Comparison of ENCODE assay signal across 13 mouse cellular contexts in genomic region chr7:72774031-72774770, GRCm38 (mm10).
DNase-seq lines count a peak whose midpoint lies in the region; ATAC-seq lines count a peak whose summit lies in the region.
"Had no signal": no experiment of that assay in that cellular context is flagged by ENCODE, and none has a peak within 500 bp of the region (broad histone marks: within the 10 kb centered on the region; RNA-seq: fewer than 3 reads in every experiment).

No protein-coding gene starts in this region.

- peak; percentile 19 for DNase-seq in embryo, embryonic 9.5 days (ENCODE audit: extremely low spot score)
- peak; percentile 62 for DNase-seq in hindbrain, embryonic 10.5 days (ENCODE audit: low spot score)
- DNase-seq in spleen, postnatal 14 days (ENCODE audit: low spot score in 2 of 2), result no peak
- DNase-seq in left cerebral cortex, postnatal 36 days (ENCODE audit: low spot score in 2 of 2), result no peak
- DNase-seq in heart, postnatal 36 days, result no peak
- no peak for DNase-seq in urinary bladder, adult 18-20 months (ENCODE audit: low spot score in 2 of 2)
- DNase-seq: cerebellum, postnatal 10 days; lung, adult 18-20 months had no signal

- H3K9me3 ChIP-seq in hindbrain, embryonic 10.5 days, result no peaks in the 10 kb centered on the region
- 0 out of 2 replicates have a peak, but pooled peaks cover 4% of the 10 kb centered on the region for H3K9me3 ChIP-seq in midbrain, embryonic 12.5 days
- H3K9me3 ChIP-seq in neural tube, embryonic 15.5 days (replicated peaks), result no peaks in the 10 kb centered on the region
- H3K9me3 ChIP-seq: heart, embryonic 12.5 days; limb, embryonic 13.5 days had no signal

- H3K36me3 ChIP-seq in hindbrain, embryonic 10.5 days, result no peaks in the 10 kb centered on the region
- H3K36me3 ChIP-seq in midbrain, embryonic 12.5 days, result no peaks in the 10 kb centered on the region
- H3K36me3 ChIP-seq in neural tube, embryonic 15.5 days, result no peaks in the 10 kb centered on the region
- H3K36me3 ChIP-seq: heart, embryonic 12.5 days; limb, embryonic 13.5 days had no signal

- H3K4me2 ChIP-seq in midbrain, embryonic 12.5 days (replicated peaks), result no peak overlapping the region; the same call in 1 of the 2 replicates
- no peak overlapping the region for H3K4me2 ChIP-seq in neural tube, embryonic 15.5 days
- H3K4me2 ChIP-seq: heart, embryonic 12.5 days; limb, embryonic 13.5 days had no signal

- H3K27me3 ChIP-seq in hindbrain, embryonic 10.5 days (ENCODE audit: insufficient read depth, poor library complexity, severe bottlenecking), result no peaks in the 10 kb centered on the region
- H3K27me3 ChIP-seq in midbrain, embryonic 12.5 days, result no peaks in the 10 kb centered on the region
- no peaks in the 10 kb centered on the region for H3K27me3 ChIP-seq in neural tube, embryonic 15.5 days (replicated peaks)
- H3K27me3 ChIP-seq: heart, embryonic 12.5 days; limb, embryonic 13.5 days; megakaryocyte, embryonic 14.5 days had no signal

- peak overlapping the region; percentile 81 for H3K27ac ChIP-seq in hindbrain, embryonic 10.5 days
- peak overlapping the region; percentile 85 for H3K27ac ChIP-seq in midbrain, embryonic 12.5 days (replicated peaks)
- H3K27ac ChIP-seq in neural tube, embryonic 15.5 days (replicated peaks), result peak overlapping the region; percentile 73
- H3K27ac ChIP-seq: limb, embryonic 13.5 days had no signal

- H3K9ac ChIP-seq in midbrain, embryonic 12.5 days (replicated peaks), result no peak overlapping the region
- H3K9ac ChIP-seq in neural tube, embryonic 15.5 days (replicated peaks), result no peak overlapping the region
- H3K9ac ChIP-seq: heart, embryonic 12.5 days; limb, embryonic 13.5 days had no signal

- no peak overlapping the region for H3K4me3 ChIP-seq in hindbrain, embryonic 10.5 days
- H3K4me3 ChIP-seq in midbrain, embryonic 12.5 days, result no peak overlapping the region
- no peak overlapping the region for H3K4me3 ChIP-seq in neural tube, embryonic 15.5 days (replicated peaks)
- H3K4me3 ChIP-seq: heart, embryonic 12.5 days; limb, embryonic 13.5 days; megakaryocyte, embryonic 14.5 days had no signal

- intact Hi-C loops in left cerebral cortex, postnatal 36 days (cut with DNase I), result no loop called here
- intact Hi-C loops in heart, postnatal 36 days (cut with DNase I), result no loop called here

- ATAC-seq in midbrain, embryonic 12.5 days (ENCODE audit: low FRiP score, low read depth), result peak; percentile 95
- peak; percentile 86 for ATAC-seq in neural tube, embryonic 15.5 days (ENCODE audit: low FRiP score)

- WGBS in hindbrain, embryonic 10.5 days, result 42% methylated on average over 3 of the region's 3 CpGs
- WGBS in midbrain, embryonic 12.5 days, result 18% methylated on average over 3 of the region's 3 CpGs
- WGBS in neural tube, embryonic 15.5 days, result 24% methylated on average over 3 of the region's 3 CpGs

- H3K4me1 ChIP-seq in hindbrain, embryonic 10.5 days (replicated peaks), result peaks cover 24% of the 10 kb centered on the region
- H3K4me1 ChIP-seq in midbrain, embryonic 12.5 days, result peaks cover 21% of the 10 kb centered on the region
- peaks cover 7% of the 10 kb centered on the region for H3K4me1 ChIP-seq in neural tube, embryonic 15.5 days
- H3K4me1 ChIP-seq: heart, embryonic 12.5 days; limb, embryonic 13.5 days; megakaryocyte, embryonic 14.5 days had no signal

Comparison
In these comparisons a context has a peak if more than half of its experiments do, and no peak if none do; other contexts are left out.
1. DNase-seq: peak in embryo, embryonic 9.5 days (single experiment) and hindbrain, embryonic 10.5 days (single experiment); none in spleen, postnatal 14 days (0 of 2), left cerebral cortex, postnatal 36 days (0 of 2), heart, postnatal 36 days (0 of 2) and urinary bladder, adult 18-20 months (0 of 2).
2. Peak in every context shown above with its lines, with median percentiles within 50 percentile points of each other: H3K27ac ChIP-seq.